Mouse (Mus musculus): ENCODE data around the gene Gstp3. TPM values are rescaled to one million over a fixed set of nuclear protein-coding genes. Genes with fewer than 3 reads are reported as not detected.

Gene Gstp3
- 10 to 100 TPM; 28.7 to 37.1 TPM for total RNA-seq (2023)

GRCm38 (mm10) chr19:4059069-4059740 lies at the start of gene Gstp3:
Gene Gstp3, minus strand, starts transcription at chr19:4059569.

GRCm38 (mm10) chr19:4099837-4100717 lies 40.7 kb upstream of the Gstp3 start, which contains the start of gene Pitpnm1:
Gene Pitpnm1, plus strand, starts transcription at chr19:4099998.

GRCm38 (mm10) chr19:4096642-4097440 lies 37.5 kb upstream of the Gstp3 start, which contains the start of gene Cdk2ap2:
Gene Cdk2ap2, plus strand, starts transcription at chr19:4097182.

GRCm38 (mm10) chr19:4081394-4081793 lies 22.0 kb upstream of the Gstp3 start, which contains the start of gene Cabp2:
Gene Cabp2, plus strand, starts transcription at chr19:4081578.

GRCm38 (mm10) chr19:4045966-4046865 lies 13.2 kb downstream of the Gstp3 start, which contains the start of gene Gstp2:
Gene Gstp2, minus strand, starts transcription at chr19:4046023.

GRCm38 (mm10) chr19:4037788-4038232 lies 21.6 kb downstream of the Gstp3 start, which contains the start of gene Gstp1:
Gene Gstp1, minus strand, starts transcription at chr19:4037985.

GRCm38 (mm10) chr19:4012432-4013022 lies 46.8 kb downstream of the Gstp3 start, which contains the start of gene Ndufv1:
Gene Ndufv1, minus strand, starts transcription at chr19:4012806.

Other genes with a start within 250 kb of the Gstp3 start
- 10 to 100 TPM; 45.6 to 87.1 TPM for gene Chka, start 207.8 kb downstream of the Gstp3 start, total RNA-seq (2023)
- 10 to 100 TPM; 69.9 to 85.2 TPM for gene Tcirg1, start 152.4 kb downstream of the Gstp3 start, total RNA-seq (2023)
- gene Ndufs8, start 146.8 kb downstream of the Gstp3 start, total RNA-seq (2023): 10 to 100 TPM; 55.5 to 58.7 TPM
- under 1 TPM; 0.59 to 0.76 TPM for gene Aldh3b1, start 129.8 kb downstream of the Gstp3 start, total RNA-seq (2023)
- 10 to 100 TPM; 15.1 to 18.0 TPM for gene Unc93b1, start 124.4 kb downstream of the Gstp3 start, total RNA-seq (2023)
- gene Aldh3b3, start 100.9 kb downstream of the Gstp3 start, total RNA-seq (2023): not detected
- not detected for gene Aldh3b2, start 87.2 kb downstream of the Gstp3 start, total RNA-seq (2023)
- not detected for gene Acy3, start 73.0 kb downstream of the Gstp3 start, total RNA-seq (2023)
- not detected for gene Tbx10, start 66.8 kb downstream of the Gstp3 start, total RNA-seq (2023)
- gene Nudt8, start 59.0 kb downstream of the Gstp3 start, total RNA-seq (2023): 1 to 10 TPM; 5.1 to 8.8 TPM
- gene Gm49405, start 58.9 kb downstream of the Gstp3 start, total RNA-seq (2023): 1 to 10 TPM; 1.2 to 1.4 TPM
- 1 to 10 TPM; 3.3 to 3.8 TPM for gene Doc2g, start 56.3 kb downstream of the Gstp3 start, total RNA-seq (2023)
- gene Ndufv1, start 46.8 kb downstream of the Gstp3 start, total RNA-seq (2023): 10 to 100 TPM; 92.7 to 97.9 TPM
- 100 to 1,000 TPM; 219 to 238 TPM for gene Gstp1, start 21.6 kb downstream of the Gstp3 start, total RNA-seq (2023)
- gene Gstp2, start 13.5 kb downstream of the Gstp3 start, total RNA-seq (2023): 10 to 100 TPM; 26.7 to 30.7 TPM
- not detected for gene Cabp2, start 22.0 kb upstream of the Gstp3 start, total RNA-seq (2023)
- gene Cdk2ap2, start 37.6 kb upstream of the Gstp3 start, total RNA-seq (2023): 100 to 1,000 TPM; 166 to 171 TPM
- gene Pitpnm1, start 40.4 kb upstream of the Gstp3 start, total RNA-seq (2023): 100 to 1,000 TPM; 322 TPM
- gene Aip, start 66.3 kb upstream of the Gstp3 start, total RNA-seq (2023): 100 to 1,000 TPM; 144 to 147 TPM
- 1 to 10 TPM in 1 of 2 experiments, under 1 TPM in 1; 0.99 to 1.7 TPM for gene Gpr152, start 80.2 kb upstream of the Gstp3 start, total RNA-seq (2023)
- not detected for gene Cabp4, start 84.5 kb upstream of the Gstp3 start, total RNA-seq (2023)
- gene Coro1b, start 89.0 kb upstream of the Gstp3 start, total RNA-seq (2023): 100 to 1,000 TPM; 127 to 139 TPM
- gene Ptprcap, start 94.0 kb upstream of the Gstp3 start, total RNA-seq (2023): 100 to 1,000 TPM; 313 to 348 TPM
- 10 to 100 TPM; 34.8 to 49.8 TPM for gene Rps6kb2, start 103.8 kb upstream of the Gstp3 start, total RNA-seq (2023)
- gene Carns1, start 115.9 kb upstream of the Gstp3 start, total RNA-seq (2023): 10 to 100 TPM; 68.8 to 73.6 TPM
- gene Tbc1d10c, start 131.7 kb upstream of the Gstp3 start, total RNA-seq (2023): 100 to 1,000 TPM; 292 to 316 TPM
- gene Ppp1ca, start 132.5 kb upstream of the Gstp3 start, total RNA-seq (2023): 100 to 1,000 TPM; 386 to 415 TPM
- gene Rad9a, start 142.1 kb upstream of the Gstp3 start, total RNA-seq (2023): 10 to 100 TPM; 46.6 to 54.9 TPM
- gene Clcf1, start 154.7 kb upstream of the Gstp3 start, total RNA-seq (2023): 100 to 1,000 TPM; 139 to 167 TPM
- gene AC109138.7, start 154.8 kb upstream of the Gstp3 start, total RNA-seq (2023): not detected
- gene Pold4, start 172.3 kb upstream of the Gstp3 start, total RNA-seq (2023): 10 to 100 TPM; 50.8 to 51.4 TPM
- 10 to 100 TPM; 17.8 to 18.9 TPM for gene Ssh3, start 209.6 kb upstream of the Gstp3 start, total RNA-seq (2023)
- 10 to 100 TPM; 19.0 to 20.5 TPM for gene Ankrd13d, start 223.6 kb upstream of the Gstp3 start, total RNA-seq (2023)
- gene Grk2, start 246.7 kb upstream of the Gstp3 start, total RNA-seq (2023): 100 to 1,000 TPM; 399 to 431 TPM

Measured in T-cell, adult 66 days (primary cell).